Mouse (Mus musculus): ENCODE measurements at regions not wholly inside any gene's neighbourhood (a gene's known extent, or its start where the extent isn't known, plus 50 kb on each side); places are given as distances from the start of the nearest gene placed in this dataset.

GRCm38 (mm10) chr7:37343691-37344233, 429.7 kb downstream of the Zfp536 start:
- peak; percentile 42 for DNase-seq

- DNase-seq: peak; percentile 77
Measured at GRCm38 (mm10) chr7:37346041-37346440, 427.4 kb downstream of the Zfp536 start.

GRCm38 (mm10) chr7:37357647-37358395, 415.6 kb downstream of the Zfp536 start:
- peak; percentile 85 for DNase-seq

- DNase-seq: no peak
Measured at GRCm38 (mm10) chr7:37358492-37358891, 414.9 kb downstream of the Zfp536 start.

- DNase-seq: no peak
Measured at GRCm38 (mm10) chr7:37359473-37359872, 414.0 kb downstream of the Zfp536 start.

- DNase-seq: no peak
Measured at GRCm38 (mm10) chr7:37360171-37360570, 413.3 kb downstream of the Zfp536 start.

- DNase-seq: no peak
Measured at GRCm38 (mm10) chr7:37361802-37362441, 411.5 kb downstream of the Zfp536 start.

- no peak for DNase-seq
Measured at GRCm38 (mm10) chr7:37362879-37363278, 410.6 kb downstream of the Zfp536 start.

- DNase-seq: no peak
Measured at GRCm38 (mm10) chr7:37363629-37364175, 409.7 kb downstream of the Zfp536 start.

- DNase-seq: no peak
Measured at GRCm38 (mm10) chr7:37364221-37364620, 409.2 kb downstream of the Zfp536 start.

- DNase-seq: no peak
Measured at GRCm38 (mm10) chr7:37366006-37366405, 407.4 kb downstream of the Zfp536 start.

GRCm38 (mm10) chr7:37369698-37370097, 403.7 kb downstream of the Zfp536 start:
- DNase-seq: no peak

- peak; percentile 86 for DNase-seq
Measured at GRCm38 (mm10) chr7:37373864-37374263, 399.6 kb downstream of the Zfp536 start.

GRCm38 (mm10) chr7:37375044-37375443, 398.4 kb downstream of the Zfp536 start:
- no peak for DNase-seq

GRCm38 (mm10) chr7:37375591-37375990, 397.9 kb downstream of the Zfp536 start:
- no peak for DNase-seq

GRCm38 (mm10) chr7:37376207-37376606, 397.2 kb downstream of the Zfp536 start:
- DNase-seq: no peak

GRCm38 (mm10) chr7:37377889-37378521, 395.4 kb downstream of the Zfp536 start:
- no peak for DNase-seq

- no peak for DNase-seq
Measured at GRCm38 (mm10) chr7:37387871-37388270, 385.6 kb downstream of the Zfp536 start.

GRCm38 (mm10) chr7:37388843-37389702, 384.4 kb downstream of the Zfp536 start:
- DNase-seq: peak; percentile 66

GRCm38 (mm10) chr7:37389703-37390087, 383.7 kb downstream of the Zfp536 start:
- no peak for DNase-seq

GRCm38 (mm10) chr7:37390271-37390670, 383.2 kb downstream of the Zfp536 start:
- DNase-seq: no peak

GRCm38 (mm10) chr7:37392122-37392521, 381.3 kb downstream of the Zfp536 start:
- no peak for DNase-seq
